Mouse (Mus musculus) thymus, postnatal 14 days (tissue): ENCODE measurements at regions not wholly inside any gene's neighbourhood (a gene's known extent, or its start where the extent isn't known, plus 50 kb on each side); places are given as distances from the start of the nearest gene placed in this dataset.

Source experiments
- DNase-seq: peaks from one replicate; pipeline ENCODE4 v3.0.0; 2021

DNA sequence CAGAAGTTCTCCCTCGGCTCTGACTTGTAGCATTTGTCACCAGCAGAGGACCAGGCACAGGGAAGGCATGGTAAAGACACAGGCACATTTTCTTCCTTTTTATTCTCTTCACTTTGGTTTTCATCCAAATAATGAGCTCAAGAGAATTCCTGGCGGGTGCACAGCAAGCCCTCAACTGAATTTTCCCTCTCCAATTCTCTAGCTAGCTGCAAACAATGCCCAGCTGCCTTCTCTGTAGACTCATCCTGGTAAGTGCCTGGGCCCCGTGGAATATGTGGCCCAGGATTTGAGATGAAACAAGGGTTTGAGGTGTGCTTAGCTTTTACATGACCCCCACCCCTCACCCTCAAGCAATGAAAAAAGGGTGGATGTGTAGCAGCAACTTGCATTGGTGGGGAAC, 90.4 kb downstream of the Otol1 start:
- no peak for DNase-seq

GRCm38 (mm10) chr3:70102091-70102490, 94.7 kb downstream of the Otol1 start:
- no peak for DNase-seq

DNA sequence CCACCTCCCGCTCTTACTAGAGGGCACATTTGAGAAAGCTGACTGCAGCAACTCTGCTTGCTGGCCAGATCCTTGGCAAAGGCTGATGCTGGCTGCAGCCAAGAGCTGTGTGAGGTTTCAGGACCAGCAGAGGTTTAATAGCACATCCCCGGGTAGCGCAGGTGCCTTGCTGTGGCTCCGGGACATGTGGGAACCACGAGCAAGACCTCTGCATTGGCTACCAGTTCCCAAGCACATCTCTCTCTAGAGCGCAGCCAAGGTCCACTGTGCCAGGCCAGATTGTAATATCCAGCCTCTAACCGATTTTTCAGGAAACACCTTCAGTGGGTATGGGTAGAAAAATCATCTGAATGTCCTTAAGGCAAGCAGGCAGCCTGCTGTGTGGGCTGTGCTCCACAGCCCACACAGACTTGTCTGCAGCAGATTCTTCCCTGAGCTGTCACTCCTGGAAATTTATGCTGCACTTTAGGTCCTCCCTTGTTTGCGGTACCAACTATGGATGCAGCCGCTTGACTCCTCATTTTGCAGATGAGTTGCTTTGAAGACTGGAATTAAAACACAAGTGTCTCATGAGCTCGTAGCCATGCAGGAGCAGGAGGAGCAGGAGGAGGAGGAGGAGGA, 95.3 kb downstream of the Otol1 start:
- DNase-seq = no peak

- DNase-seq = peak; percentile 56
These were observed 96.8 kb downstream of the Otol1 start for GRCm38 (mm10) chr3:70103983-70104827.

- peak; percentile 6 for DNase-seq
These were observed 97.5 kb downstream of the Otol1 start for GRCm38 (mm10) chr3:70104828-70105399.

GRCm38 (mm10) chr3:70105561-70105960, 98.1 kb downstream of the Otol1 start:
- no peak for DNase-seq

GRCm38 (mm10) chr3:70106141-70106540, 98.7 kb downstream of the Otol1 start:
- DNase-seq = no peak

DNA sequence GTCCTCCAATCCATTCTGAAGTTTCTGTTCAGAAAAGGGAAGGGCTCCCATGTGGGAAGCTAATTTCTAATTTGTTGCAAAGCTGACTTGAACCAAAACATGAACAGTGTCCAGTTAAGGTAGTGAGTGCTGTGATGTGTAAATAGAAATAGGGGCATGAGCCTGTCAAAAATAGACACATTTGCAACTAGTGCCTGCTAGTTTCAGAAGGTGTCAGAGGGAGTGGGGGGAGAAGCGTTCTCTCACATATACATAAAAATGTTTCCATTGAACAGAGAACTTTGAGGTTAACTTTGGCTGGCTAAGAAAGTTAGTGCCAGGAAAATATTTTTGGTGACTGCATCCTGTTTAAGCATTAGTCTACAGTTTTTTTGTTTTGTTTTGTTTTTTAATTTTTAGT, 118.8 kb downstream of the Otol1 start:
- no peak for DNase-seq

- no peak for DNase-seq
These were observed 123.0 kb downstream of the Otol1 start for GRCm38 (mm10) chr3:70130241-70131029.

GRCm38 (mm10) chr3:70134963-70135362, 127.5 kb downstream of the Otol1 start:
- DNase-seq = no peak

DNA sequence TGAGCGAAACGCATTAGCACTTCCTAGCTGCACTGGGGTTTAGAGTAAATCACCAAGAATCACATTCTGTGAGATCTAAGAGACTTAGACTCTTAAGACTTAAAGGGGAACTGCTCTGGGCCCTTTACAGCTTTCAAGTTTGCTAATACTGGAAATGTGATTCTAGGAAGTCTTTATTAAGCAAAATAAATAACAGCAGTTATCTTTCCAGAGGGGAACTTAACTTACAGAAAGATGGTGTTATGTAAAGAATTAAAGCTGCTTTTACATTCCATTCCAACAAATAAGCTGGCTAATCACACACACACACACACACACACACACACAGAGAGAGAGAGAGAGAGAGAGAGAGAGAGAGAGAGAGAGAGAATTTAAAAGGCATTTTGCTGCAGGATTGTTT, 131.1 kb downstream of the Otol1 start:
- no peak for DNase-seq

- DNase-seq = no peak
These were observed 131.5 kb downstream of the Otol1 start for GRCm38 (mm10) chr3:70138926-70139325.

DNA sequence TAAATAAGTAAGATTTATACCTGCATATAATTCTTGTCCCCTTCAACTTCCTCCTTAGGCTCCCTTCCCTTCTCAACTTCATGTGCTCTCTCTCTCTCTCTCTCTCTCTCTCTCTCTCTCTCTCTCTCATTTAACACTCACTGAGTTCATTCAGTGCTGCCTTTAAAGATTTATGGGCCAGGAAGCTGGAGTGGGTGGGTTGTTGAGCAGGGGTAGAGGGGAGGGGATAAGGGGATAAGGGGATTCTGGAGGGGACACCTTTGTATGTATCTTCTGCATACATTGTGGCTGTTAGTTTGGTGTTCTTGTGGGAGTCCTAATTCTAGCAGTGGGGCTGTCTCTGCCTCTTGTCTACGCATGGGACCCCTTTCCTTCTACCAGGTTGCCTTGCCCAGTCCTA, 138.3 kb downstream of the Otol1 start:
- no peak for DNase-seq

DNA sequence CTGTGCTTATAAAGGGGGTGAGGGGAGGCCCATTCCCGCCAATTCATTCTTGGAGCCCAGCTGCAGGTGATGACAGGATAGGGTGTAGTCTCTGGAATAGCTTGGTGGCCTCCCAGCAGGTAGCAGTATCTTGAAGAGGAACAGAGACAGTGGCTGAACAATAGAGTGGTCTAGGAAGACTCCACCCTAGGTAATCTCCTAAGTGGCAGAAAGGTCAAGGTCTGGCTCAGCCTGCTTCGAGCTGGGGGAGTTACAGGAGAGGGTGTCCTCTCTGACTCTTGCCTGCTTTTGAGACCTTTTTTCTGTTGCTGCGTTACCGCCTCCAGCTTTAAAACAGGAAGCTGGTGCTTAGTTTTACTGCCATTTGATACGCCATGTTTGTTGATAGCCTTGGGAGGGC, 143.7 kb downstream of the Otol1 start:
- DNase-seq = no peak

- DNase-seq = no peak
These were observed 152.6 kb downstream of the Otol1 start for GRCm38 (mm10) chr3:70160043-70160442.

- no peak for DNase-seq
These were observed 164.3 kb downstream of the Otol1 start for GRCm38 (mm10) chr3:70171667-70172066.

- no peak for DNase-seq
These were observed 169.0 kb downstream of the Otol1 start for GRCm38 (mm10) chr3:70176391-70176790.

GRCm38 (mm10) chr3:70181611-70182010, 174.2 kb downstream of the Otol1 start:
- no peak for DNase-seq

- no peak for DNase-seq
These were observed 183.3 kb downstream of the Otol1 start for GRCm38 (mm10) chr3:70190741-70191140.

DNA sequence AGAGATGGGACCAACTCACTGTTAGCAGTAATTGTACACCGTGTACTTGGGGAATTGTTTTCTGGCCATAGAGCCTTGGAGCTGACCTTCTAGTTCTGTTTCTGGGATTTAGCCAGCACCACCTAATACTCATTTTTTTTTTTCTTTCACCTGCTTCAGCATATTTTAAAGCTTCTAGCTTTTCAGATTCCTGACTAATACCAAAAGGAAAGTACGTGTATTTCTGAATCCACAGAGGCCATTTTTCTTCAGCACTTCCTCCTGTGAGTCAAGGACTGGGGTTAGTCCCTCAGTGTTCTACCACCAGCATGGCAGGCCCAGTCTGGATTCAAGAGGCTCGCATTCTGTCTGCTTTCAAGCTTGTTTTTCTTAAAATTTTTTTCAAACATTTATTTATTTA, 189.3 kb downstream of the Otol1 start:
- no peak for DNase-seq

DNA sequence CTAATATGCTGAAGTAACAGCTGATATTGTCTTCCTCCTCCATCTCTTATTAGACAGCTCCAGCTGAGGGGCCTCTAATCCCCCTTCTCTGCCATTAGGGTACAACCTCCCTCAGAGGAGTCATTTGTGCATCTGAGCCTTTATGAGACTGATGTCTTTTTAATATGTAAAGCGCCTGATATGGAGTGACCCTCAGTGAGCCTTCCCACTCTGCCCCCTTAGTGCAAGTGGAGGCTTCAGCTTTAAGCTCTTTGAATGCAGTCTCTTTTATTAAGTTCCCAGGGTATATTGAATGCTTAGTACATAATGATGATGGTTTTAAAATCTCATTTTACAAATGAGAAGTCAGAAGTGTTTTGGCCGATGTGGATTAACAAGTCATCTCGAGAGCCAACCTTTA, 191.5 kb downstream of the Otol1 start:
- DNase-seq = no peak

DNA sequence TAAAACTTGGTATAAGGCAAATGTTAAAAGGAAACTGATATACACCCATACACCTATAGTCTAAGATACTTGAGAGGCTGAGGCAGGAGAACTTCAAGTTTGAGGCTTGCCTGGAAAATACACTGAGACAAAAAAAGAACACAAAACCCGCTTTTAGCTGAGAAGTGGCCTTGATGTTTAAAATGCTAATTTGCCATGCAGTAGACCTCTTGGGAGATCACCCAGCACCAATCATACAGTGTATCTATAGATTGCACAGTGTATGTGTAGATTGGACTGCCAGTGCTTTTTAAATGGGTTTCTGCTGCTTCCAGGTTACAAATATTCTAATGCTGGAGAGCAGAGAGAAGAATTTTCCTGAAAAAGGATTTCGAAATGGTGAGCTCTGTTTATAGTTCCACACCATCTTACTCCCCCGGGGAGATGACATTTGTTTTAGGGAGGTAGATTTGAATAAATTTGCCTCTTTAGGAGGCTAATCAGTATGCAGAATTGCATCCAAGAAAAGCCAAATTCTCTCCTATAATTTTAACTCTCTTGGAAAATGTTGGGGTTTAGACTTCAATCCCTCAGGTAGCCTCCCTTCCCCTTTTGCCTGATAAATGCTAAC, 194.0 kb downstream of the Otol1 start:
- no peak for DNase-seq

DNA sequence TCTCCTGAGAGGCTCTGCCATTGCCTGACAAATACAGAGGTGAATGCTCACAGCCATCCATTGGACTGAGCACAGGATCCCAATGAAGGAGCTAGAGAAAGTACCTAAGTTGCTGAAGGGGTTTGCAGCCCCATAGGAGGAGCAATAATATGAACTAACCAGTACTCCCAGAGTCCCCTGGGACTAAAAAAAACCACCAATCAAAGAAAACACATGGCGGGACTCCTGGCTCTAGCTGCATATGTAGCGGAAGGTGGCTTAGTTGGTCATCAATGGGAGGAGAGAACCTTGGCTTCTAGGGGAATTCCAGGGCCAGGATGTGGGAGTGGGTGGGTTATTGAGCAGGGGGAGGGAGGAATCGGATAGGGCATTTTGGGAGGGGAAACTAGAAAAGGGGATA, 207.8 kb downstream of the Otol1 start:
- DNase-seq = no peak
